Mouse (Mus musculus): ENCODE measurements around the gene H2-DMb1. TPM values are rescaled to one million over a fixed set of nuclear protein-coding genes. Genes with fewer than 3 reads are reported as not detected.

H2-DMb1 gene
- total and polyA plus RNA-seq, 3 experiments, result 60.7 to 147 (median 102) TPM

- H3K4me1 ChIP-seq (ENCODE audit: control insufficient read depth in 1 of 2, insufficient read depth in 2 of 2), result peaks cover 14 to 43% of the 10 kb centered on the region in 2 experiments
- no peak overlapping the region for H3K4me2 ChIP-seq (ENCODE audit: insufficient read depth, low read depth, poor library complexity, severe bottlenecking)
- no peak overlapping the region for H3K4me3 ChIP-seq (replicated peaks in 1 of 3; ENCODE audit: low read depth in 2 of 3, low read length in 2 of 3, poor library complexity in 1 of 3)
- no peaks in the 10 kb centered on the region for H3K27me3 ChIP-seq (replicated peaks)
- H3K9ac ChIP-seq (ENCODE audit: insufficient read depth, low read depth), result no peak overlapping the region
- in situ Hi-C loops (cut with MboI; ENCODE audit: low pct_ligation_motif_present, low pct_unique_long_range_greater_than_20kb, low sequenced_read_pairs) (no loop called here), dilution Hi-C loops (cut with MboI; ENCODE audit: extremely low pct_ligation_motif_present, extremely low pct_unique_long_range_greater_than_20kb, low sequenced_read_pairs) (no loop called here)
- peaks cover 50% of the 10 kb centered on the region for H3K79me2 ChIP-seq (replicated peaks; ENCODE audit: control insufficient read depth, extremely low read depth, insufficient read depth, poor library complexity, severe bottlenecking)
- TF ChIP-seq ZKSCAN1 (IDR thresholded peaks at IDR 0.05; ENCODE audit: borderline replicate concordance, low read depth, low read length), result no peak
- no peak for TF ChIP-seq E2F4 (IDR thresholded peaks at IDR 0.05; ENCODE audit: insufficient replicate concordance, low read depth, low read length)
- no peak for TF ChIP-seq CHD2 (IDR thresholded peaks at IDR 0.05; ENCODE audit: low read length)
- no peak for TF ChIP-seq ZMIZ1 (IDR thresholded peaks at IDR 0.05; ENCODE audit: low read depth, low read length)
- TF ChIP-seq GABPA (IDR thresholded peaks at IDR 0.05; ENCODE audit: insufficient replicate concordance, low read depth, low read length), result no peak
- TF ChIP-seq UBTF (IDR thresholded peaks at IDR 0.05; ENCODE audit: low read depth, low read length), result no peak
- TF ChIP-seq KAT2A (IDR thresholded peaks at IDR 0.05; ENCODE audit: insufficient replicate concordance, low read length), result no peak
- no peak for TF ChIP-seq USF1 (IDR thresholded peaks at IDR 0.05; ENCODE audit: low read depth, low read length)
- TF ChIP-seq TBP (conservative IDR thresholded peaks at IDR 0.05; ENCODE audit: low read depth, low read length), result no peak
- TF ChIP-seq POLR2A (IDR thresholded peaks at IDR 0.05; ENCODE audit: low read depth, low read length), result no peak
- TF ChIP-seq CHD1 (IDR thresholded peaks at IDR 0.05; ENCODE audit: low read depth, low read length), result no peak
- no peaks in the 10 kb centered on the region for H3K9me3 ChIP-seq (replicated peaks; ENCODE audit: low read length)
- no peak for DNase-seq (ENCODE audit: extremely low read depth)
- no peak overlapping the region for H3K27ac ChIP-seq (ENCODE audit: insufficient read depth, low read depth)
- H3K36me3 ChIP-seq (replicated peaks in 1 of 2; ENCODE audit: control insufficient read depth in 1 of 2, insufficient read depth in 1 of 2, low read length in 1 of 2), result peaks cover 29 to 44% of the 10 kb centered on the region in 2 experiments
Observed at GRCm38 (mm10) chr17:34201506-34202055, 48.7 kb downstream of the H2-DMb1 start.

GRCm38 (mm10) chr17:34202760-34203442 lies 50.0 kb downstream of the H2-DMb1 start:
- peaks cover 34 to 49% of the 10 kb centered on the region in 2 experiments for H3K36me3 ChIP-seq (replicated peaks in 1 of 2; ENCODE audit: control insufficient read depth in 1 of 2, insufficient read depth in 1 of 2, low read length in 1 of 2)
- no peaks in the 10 kb centered on the region for H3K27me3 ChIP-seq (replicated peaks)
- H3K27ac ChIP-seq (ENCODE audit: insufficient read depth, low read depth), result peak overlapping the region; percentile 71
- H3K4me1 ChIP-seq (ENCODE audit: control insufficient read depth in 1 of 2, insufficient read depth in 2 of 2), result peaks cover 15 to 45% of the 10 kb centered on the region in 2 experiments
- DNase-seq (ENCODE audit: extremely low read depth), result no peak
- in situ Hi-C loops (cut with MboI; ENCODE audit: low pct_ligation_motif_present, low pct_unique_long_range_greater_than_20kb, low sequenced_read_pairs) (no loop called here), dilution Hi-C loops (cut with MboI; ENCODE audit: extremely low pct_ligation_motif_present, extremely low pct_unique_long_range_greater_than_20kb, low sequenced_read_pairs) (no loop called here)
- no peak overlapping the region for H3K4me2 ChIP-seq (ENCODE audit: insufficient read depth, low read depth, poor library complexity, severe bottlenecking)
- peaks cover 53% of the 10 kb centered on the region for H3K79me2 ChIP-seq (replicated peaks; ENCODE audit: control insufficient read depth, extremely low read depth, insufficient read depth, poor library complexity, severe bottlenecking)
- no peak overlapping the region for H3K9ac ChIP-seq (ENCODE audit: insufficient read depth, low read depth)
- no peak overlapping the region for H3K4me3 ChIP-seq (replicated peaks in 1 of 3; ENCODE audit: low read depth in 2 of 3, low read length in 2 of 3, poor library complexity in 1 of 3)
- TF ChIP-seq ETS1 (conservative IDR thresholded peaks at IDR 0.05; ENCODE audit: low read depth, low read length) (no peak), GABPA (IDR thresholded peaks at IDR 0.05; ENCODE audit: insufficient replicate concordance, low read depth, low read length) (no peak), CHD2 (IDR thresholded peaks at IDR 0.05; ENCODE audit: low read length) (no peak), EP300 (IDR thresholded peaks at IDR 0.05; ENCODE audit: low read length) (no peak), ZMIZ1 (IDR thresholded peaks at IDR 0.05; ENCODE audit: low read depth, low read length) (no peak), KAT2A (IDR thresholded peaks at IDR 0.05; ENCODE audit: insufficient replicate concordance, low read length) (no peak), HCFC1 (IDR thresholded peaks at IDR 0.05; ENCODE audit: low read depth, low read length) (no peak), CTCF (conservative IDR thresholded peaks at IDR 0.05 in 1 of 2, IDR thresholded peaks at IDR 0.05 in 1 of 2; ENCODE audit: low read depth in 2 of 2, low read length in 2 of 2) (no peak), SIN3A (IDR thresholded peaks at IDR 0.05; ENCODE audit: low read length) (no peak), ZC3H11A (IDR thresholded peaks at IDR 0.05; ENCODE audit: low read depth, low read length) (no peak), IRF4 (IDR thresholded peaks at IDR 0.05; ENCODE audit: low read depth, low read length) (no peak), SMC3 (IDR thresholded peaks at IDR 0.05; ENCODE audit: low read depth, low read length) (no peak), BHLHE40 (IDR thresholded peaks at IDR 0.05; ENCODE audit: low read depth, low read length) (no peak), TBP (conservative IDR thresholded peaks at IDR 0.05; ENCODE audit: low read depth, low read length) (no peak), PAX5 (IDR thresholded peaks at IDR 0.05; ENCODE audit: low read length) (no peak), USF1 (IDR thresholded peaks at IDR 0.05; ENCODE audit: low read depth, low read length) (no peak), NELFE (IDR thresholded peaks at IDR 0.05; ENCODE audit: low read depth, low read length) (no peak)
- H3K9me3 ChIP-seq (replicated peaks; ENCODE audit: low read length), result no peaks in the 10 kb centered on the region
